Mouse (Mus musculus) lung, adult 2 months (tissue): ENCODE measurements at regions not wholly inside any gene's neighbourhood (a gene's known extent, or its start where the extent isn't known, plus 50 kb on each side); places are given as distances from the start of the nearest gene placed in this dataset.

Experiments used
- CTCF ChIP-seq: fragments of 200-500 bp; IDR thresholded peaks from 2 replicates; pipeline ENCODE4 v1.5.1; 2011; ENCODE audit warnings: mild to moderate bottlenecking, low read length, control low read depth; ENCODE audit not compliant: insufficient read depth
- POLR2A ChIP-seq: fragments of 200-500 bp; IDR thresholded peaks from 2 replicates; pipeline ENCODE4 v1.6.1; 2011; ENCODE audit warnings: low read depth, mild to moderate bottlenecking, control low read depth, low read length, borderline replicate concordance; ENCODE audit errors: extremely low read depth

DNA sequence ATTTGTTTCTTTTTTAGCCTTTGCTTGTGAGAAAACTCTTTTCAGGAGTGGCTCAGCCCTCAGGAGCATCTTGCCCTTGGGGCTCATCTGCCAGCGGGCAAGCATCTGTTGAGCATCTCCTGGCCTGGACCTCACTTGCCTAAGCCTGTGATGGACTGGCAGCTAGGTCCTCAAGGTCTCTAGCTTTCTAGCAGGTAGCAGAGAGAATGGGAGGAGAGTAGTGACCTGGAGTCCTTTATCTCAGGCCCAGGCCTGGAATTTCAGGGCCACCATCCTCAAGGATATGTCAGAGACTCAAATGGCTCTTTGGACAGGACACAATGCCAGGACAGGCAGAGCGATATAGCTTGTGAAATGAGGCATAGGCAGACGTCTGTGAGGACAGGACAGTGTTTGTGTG is 59.3 kb upstream of the Klf13 start:
- TF ChIP-seq POLR2A = no peak
- no peak for TF ChIP-seq CTCF
